Comparison of ENCODE assay signal across 8 mouse cellular contexts in genomic region chr2:167503253-167503895, GRCm38 (mm10). TPM values are rescaled to one million over a fixed set of nuclear protein-coding genes. Genes with fewer than 3 reads are reported as not detected.
DNase-seq lines count a peak whose midpoint lies in the region; ATAC-seq and TF ChIP-seq lines count a peak whose summit lies in the region.

No protein-coding gene starts in this region.

- peak overlapping the region; percentile 65 to 89 for H3K4me3 ChIP-seq in heart, embryonic 14.5 days (ENCODE audit: control insufficient read depth in 1 of 2, insufficient read depth in 1 of 2, low read depth in 1 of 2, low read length in 2 of 2)
- peak overlapping the region; percentile 98 for H3K4me3 ChIP-seq in liver, postnatal 0 days (ENCODE audit: low read depth, low read length)
- peak overlapping the region; percentile 97 for H3K4me3 ChIP-seq in neural tube, embryonic 14.5 days (ENCODE audit: low read depth, low read length)
- peak overlapping the region; percentile 94 for H3K4me3 ChIP-seq in testis, adult 2 months (ENCODE audit: control insufficient read depth, low read depth, low read length)

- TF ChIP-seq CTCF in liver, postnatal 0 days (IDR thresholded peaks at IDR 0.05; ENCODE audit: low read depth), result no peak; the same call in none of the 2 replicates
- no peak for TF ChIP-seq CTCF in testis, adult 2 months (IDR thresholded peaks at IDR 0.05; ENCODE audit: control insufficient read depth, insufficient read depth, insufficient replicate concordance, low read depth, low read length)

- H3K4me2 ChIP-seq in heart, embryonic 14.5 days (ENCODE audit: low read length), result peak overlapping the region; percentile 95
- H3K4me2 ChIP-seq in liver, postnatal 0 days (ENCODE audit: low read depth, low read length), result peak overlapping the region; percentile 91
- H3K4me2 ChIP-seq in neural tube, embryonic 14.5 days (ENCODE audit: low read depth, low read length), result peak overlapping the region; percentile 82

- peaks cover 4 to 24% of the 10 kb centered on the region in 2 experiments for H3K4me1 ChIP-seq in heart, embryonic 14.5 days (ENCODE audit: control insufficient read depth in 2 of 2, insufficient read depth in 2 of 2, low read length in 2 of 2)
- peaks cover 41% of the 10 kb centered on the region for H3K4me1 ChIP-seq in liver, postnatal 0 days (ENCODE audit: insufficient read depth)
- H3K4me1 ChIP-seq in neural tube, embryonic 14.5 days (ENCODE audit: control insufficient read depth, insufficient read depth, low read length), result peaks cover 29% of the 10 kb centered on the region
- H3K4me1 ChIP-seq in testis, adult 2 months (ENCODE audit: control insufficient read depth, insufficient read depth, low read length), result peaks cover 3% of the 10 kb centered on the region

- peak; percentile 69 for TF ChIP-seq POLR2A in testis, adult 2 months (IDR thresholded peaks at IDR 0.05; ENCODE audit: control insufficient read depth, low read depth, low read length)

- peak overlapping the region; percentile 17 to 80; a peak in 3 of 4 replicates for H3K27ac ChIP-seq in heart, embryonic 14.5 days (replicated peaks in 1 of 2; ENCODE audit: control insufficient read depth in 1 of 2, insufficient read depth in 1 of 2, low read depth in 2 of 2, low read length in 2 of 2)
- peak overlapping the region; percentile 88 for H3K27ac ChIP-seq in liver, postnatal 0 days (ENCODE audit: low read depth)
- H3K27ac ChIP-seq in neural tube, embryonic 14.5 days (ENCODE audit: low read depth, low read length), result peak overlapping the region; percentile 89
- H3K27ac ChIP-seq in testis, adult 2 months (ENCODE audit: control insufficient read depth, insufficient read depth, low read depth, low read length), result peak overlapping the region; percentile 49

- peak; percentile 73 for DNase-seq in brain, embryonic 18.5 days (ENCODE audit: low read depth, low spot score)
- DNase-seq in kidney, postnatal 10 days, result peak; percentile 95
- DNase-seq in liver, postnatal 0 days, result peak; percentile 91

- no peaks in the 10 kb centered on the region for H3K27me3 ChIP-seq in heart, embryonic 14.5 days (ENCODE audit: control insufficient read depth, insufficient read depth, low read length)
- H3K27me3 ChIP-seq in liver, postnatal 0 days (ENCODE audit: insufficient read depth, low read length), result no peaks in the 10 kb centered on the region
- H3K27me3 ChIP-seq in neural tube, embryonic 14.5 days (ENCODE audit: control insufficient read depth, insufficient read depth, low read length), result no peaks in the 10 kb centered on the region
- H3K27me3 ChIP-seq in testis, adult 2 months (ENCODE audit: control insufficient read depth, insufficient read depth, low read length), result no peaks in the 10 kb centered on the region

- H3K9me3 ChIP-seq in heart, embryonic 14.5 days (ENCODE audit: control insufficient read depth, low read length), result no peaks in the 10 kb centered on the region
- no peaks in the 10 kb centered on the region for H3K9me3 ChIP-seq in liver, postnatal 0 days (ENCODE audit: low read length)
- no peaks in the 10 kb centered on the region for H3K9me3 ChIP-seq in neural tube, embryonic 14.5 days (ENCODE audit: control insufficient read depth, low read length)

- no peak for TF ChIP-seq EP300 in liver, postnatal 0 days (IDR thresholded peaks at IDR 0.05; ENCODE audit: low read depth)

- peaks cover 24% of the 10 kb centered on the region for H3K36me3 ChIP-seq in heart, embryonic 14.5 days (ENCODE audit: control insufficient read depth, insufficient read depth, low read length)
- peaks cover 18% of the 10 kb centered on the region for H3K36me3 ChIP-seq in liver, postnatal 0 days (replicated peaks; ENCODE audit: insufficient read depth, low read length)
- 0 out of 2 replicates have a peak, but pooled peaks cover 3% of the 10 kb centered on the region for H3K36me3 ChIP-seq in neural tube, embryonic 14.5 days (ENCODE audit: control insufficient read depth, insufficient read depth, low read length)
- H3K36me3 ChIP-seq in testis, adult 2 months (ENCODE audit: control insufficient read depth, insufficient read depth, low read length), result no peaks in the 10 kb centered on the region; the same call in none of the 2 replicates

- WGBS in heart, embryonic 14.5 days, result under 1% methylated on average over 85 of the region's 85 CpGs
- under 1% methylated on average over 79 of the region's 85 CpGs for WGBS in liver, postnatal 0 days (ENCODE audit: insufficient replicate concordance)
- WGBS in neural tube, embryonic 14.5 days, result under 1% methylated on average over 67 of the region's 85 CpGs

- H3K9ac ChIP-seq in heart, embryonic 14.5 days (ENCODE audit: low read length), result peak overlapping the region; percentile 93
- H3K9ac ChIP-seq in liver, postnatal 0 days (replicated peaks), result peak overlapping the region; percentile 89
- peak overlapping the region; percentile 90 for H3K9ac ChIP-seq in neural tube, embryonic 14.5 days (replicated peaks; ENCODE audit: low read depth, low read length)

- peak; percentile 65 for ATAC-seq in CD4-positive, CD25-positive, alpha-beta regulatory T cell, adult 4 months
- ATAC-seq in erythroid progenitor cell, adult 5-6 weeks (replicated peaks; ENCODE audit: low FRiP score, poor library complexity, severe bottlenecking), result peak; percentile 73
- peak; percentile 80 for ATAC-seq in heart, embryonic 14.5 days (ENCODE audit: insufficient number of reproducible peaks, insufficient read depth, low FRiP score, low read depth)
- peak; percentile 72 for ATAC-seq in liver, postnatal 0 days
- ATAC-seq in neural tube, embryonic 14.5 days (ENCODE audit: low read depth), result peak; percentile 92

RNA-seq across cellular contexts. Expression of gene Spata2, which starts 10.7 kb away (rescaled TPM):
- 10 to 100 TPM; 10.5 to 20.9 TPM for polyA plus RNA-seq in CD4-positive, CD25-positive, alpha-beta regulatory T cell, adult 4 months (2017; shearing (Covaris generic))
- 7.5 and 8.6 TPM in 2 replicates for total RNA-seq in erythroid progenitor cell, adult 5-6 weeks (2015; ENCODE audit: low replicate concordance)
- total RNA-seq in erythroid progenitor cell, adult 5-6 weeks (2017; ENCODE audit: low replicate concordance), result 5.4 and 7.4 TPM in 2 replicates
- 11.7 and 11.9 TPM in 2 replicates for polyA plus RNA-seq in heart, embryonic 14.5 days (2014; fragmentation: Nextera tagmentation; extraction: Ambion mirVana)
- 4.7 and 4.9 TPM in 2 replicates for polyA plus RNA-seq in liver, postnatal 0 days (2015; fragmentation: Nextera tagmentation; extraction: Ambion mirVana)
- polyA plus RNA-seq in neural tube, embryonic 14.5 days (2014; fragmentation: Nextera tagmentation; extraction: Ambion mirVana), result 24.8 and 28.2 TPM in 2 replicates
- polyA plus RNA-seq in testis, adult 2 months (2012; rRNA removed), result 14.9 and 15.0 TPM in 2 replicates

RNA-seq across cellular contexts. Expression of gene Rnf114, which starts 10.9 kb away (rescaled TPM):
- 100 to 1,000 TPM; 187 to 302 TPM for polyA plus RNA-seq in CD4-positive, CD25-positive, alpha-beta regulatory T cell, adult 4 months (2017; shearing (Covaris generic))
- total RNA-seq in erythroid progenitor cell, adult 5-6 weeks (2015; ENCODE audit: low replicate concordance), result 24.1 and 33.5 TPM in 2 replicates
- 10.2 and 17.8 TPM in 2 replicates for total RNA-seq in erythroid progenitor cell, adult 5-6 weeks (2017; ENCODE audit: low replicate concordance)
- 67.1 and 68.5 TPM in 2 replicates for polyA plus RNA-seq in heart, embryonic 14.5 days (2014; fragmentation: Nextera tagmentation; extraction: Ambion mirVana)
- 39.5 and 44.0 TPM in 2 replicates for polyA plus RNA-seq in liver, postnatal 0 days (2015; fragmentation: Nextera tagmentation; extraction: Ambion mirVana)
- 111 and 118 TPM in 2 replicates for polyA plus RNA-seq in neural tube, embryonic 14.5 days (2014; fragmentation: Nextera tagmentation; extraction: Ambion mirVana)
- 69.1 and 70.1 TPM in 2 replicates for polyA plus RNA-seq in testis, adult 2 months (2012; rRNA removed)

RNA-seq across cellular contexts. Expression of gene Snai1, which starts 34.6 kb away (rescaled TPM):
- under 1 TPM in 1 of 2 experiments, not detected in 1; 0.27 TPM for polyA plus RNA-seq in CD4-positive, CD25-positive, alpha-beta regulatory T cell, adult 4 months (2017; shearing (Covaris generic))
- total RNA-seq in erythroid progenitor cell, adult 5-6 weeks (2015; ENCODE audit: low replicate concordance), result not detected in 2 replicates
- not detected in 2 replicates for total RNA-seq in erythroid progenitor cell, adult 5-6 weeks (2017; ENCODE audit: low replicate concordance)
- polyA plus RNA-seq in heart, embryonic 14.5 days (2014; fragmentation: Nextera tagmentation; extraction: Ambion mirVana), result 11.8 and 12.5 TPM in 2 replicates
- 1.6 and 2.3 TPM in 2 replicates for polyA plus RNA-seq in liver, postnatal 0 days (2015; fragmentation: Nextera tagmentation; extraction: Ambion mirVana)
- polyA plus RNA-seq in neural tube, embryonic 14.5 days (2014; fragmentation: Nextera tagmentation; extraction: Ambion mirVana), result 0.66 and 6.5 TPM in 2 replicates
- 7.9 TPM in 2 replicates for polyA plus RNA-seq in testis, adult 2 months (2012; rRNA removed)

Comparison
In these comparisons a context has a peak if more than half of its experiments do, and no peak if none do; other contexts are left out.
1. Peak in every context shown above with its lines: DNase-seq, ATAC-seq, H3K4me3 ChIP-seq and H3K27ac ChIP-seq.